Mouse (Mus musculus) spleen, adult 2 months (tissue): ENCODE results near the gene Mthfsd. TPM values are rescaled to one million over a fixed set of nuclear protein-coding genes. Genes with fewer than 3 reads are reported as not detected.

ENCODE experiments used
- DNase-seq, 2 experiments: peaks; one replicate each; pipeline versions ENCODE4 v3.0.0 to v3.0.0-alpha.2; 2012 to 2021; ENCODE audit warnings: low spot score in 2 of 2, low read depth in 1 of 2
- H3K27ac ChIP-seq: fragments of 200-500 bp; 2 replicates; pipeline ENCODE4 v1.5.1; 2012; ENCODE audit warnings: low read length, inconsistent platforms; ENCODE audit not compliant: insufficient read depth
- H3K27me3 ChIP-seq: fragments of 200-500 bp; 2 replicates; pipeline ENCODE4 v1.6.1; 2012; ENCODE audit warnings: mild to moderate bottlenecking, moderate library complexity, low read length, inconsistent platforms; ENCODE audit not compliant: control insufficient read depth, insufficient read depth
- H3K36me3 ChIP-seq: fragments of 200-500 bp; 2 replicates; pipeline ENCODE4 v1.6.1; 2012; ENCODE audit warnings: mild to moderate bottlenecking, low read length, inconsistent platforms; ENCODE audit not compliant: control insufficient read depth, insufficient read depth
- H3K4me1 ChIP-seq: fragments of 200-500 bp; 2 replicates; pipeline ENCODE4 v1.6.1; 2011; ENCODE audit warnings: inconsistent platforms; ENCODE audit not compliant: control insufficient read depth, insufficient read depth, insufficient read length
- H3K4me3 ChIP-seq: fragments of 200-500 bp; 2 replicates; pipeline ENCODE4 v1.5.1; 2011; ENCODE audit warnings: mild to moderate bottlenecking, inconsistent platforms; ENCODE audit not compliant: insufficient read depth, insufficient read length; ENCODE audit errors: extremely low read depth
- CTCF ChIP-seq: fragments of 200-500 bp; IDR thresholded peaks from 2 replicates; pipeline ENCODE4 v1.5.1; 2011; ENCODE audit warnings: mild to moderate bottlenecking, inconsistent platforms; ENCODE audit not compliant: insufficient read depth, insufficient read length, insufficient replicate concordance; ENCODE audit errors: extremely low read depth
- POLR2A ChIP-seq: fragments of 200-500 bp; IDR thresholded peaks from 2 replicates; pipeline ENCODE4 v1.6.1; 2011; ENCODE audit warnings: low read depth, low read length, inconsistent platforms
- WGBS: fragments of 180-500 bp; shearing (Covaris S2); methylation state at CpG from one replicate; pipeline ENCODE4 v1.1.7; 2018; 5-methylcytosine and 5-hydroxymethylcytosine counted together
- polyA plus RNA-seq: library from polyadenylated mRNA; depleted of rRNA; stranded (reverse); fragments of >200 nt; gene quantifications from 2 replicates; pipeline ENCODE4 v1.2.3, GENCODE M21; 2012

The Mthfsd gene
- polyA plus RNA-seq, 1 experiment = 33.6 TPM

- peaks cover 11% of the 10 kb centered on the region; the same call in 1 of the 2 replicates for H3K4me1 ChIP-seq
- H3K4me3 ChIP-seq = peak overlapping the region; percentile 1; the same call in 1 of the 2 replicates
- peaks cover 39% of the 10 kb centered on the region for H3K27me3 ChIP-seq
- no peak for TF ChIP-seq POLR2A
- no peak for TF ChIP-seq CTCF
- H3K36me3 ChIP-seq = no peaks in the 10 kb centered on the region
- 7% methylated on average over 61 of the region's 62 CpGs for WGBS
- no peak for DNase-seq
- no peak overlapping the region for H3K27ac ChIP-seq
These were observed 9.0 kb upstream of the Mthfsd start for GRCm38 (mm10) chr8:121117186-121117651.

GRCm38 (mm10) chr8:121116591-121117185 lies 8.5 kb upstream of the Mthfsd start:
- no peak for DNase-seq
- peaks cover 11% of the 10 kb centered on the region; the same call in 1 of the 2 replicates for H3K4me1 ChIP-seq
- 11% methylated on average over 55 of the region's 55 CpGs for WGBS
- H3K36me3 ChIP-seq = no peaks in the 10 kb centered on the region
- no peak overlapping the region for H3K27ac ChIP-seq
- TF ChIP-seq CTCF (no peak), POLR2A (no peak)
- peak overlapping the region; percentile 63 for H3K4me3 ChIP-seq
- peaks cover 37% of the 10 kb centered on the region for H3K27me3 ChIP-seq

- Histone ChIP-seq H3K4me3 (peak within 1 kb of the TSS; percentile 63), H3K36me3 (no peaks in the 10 kb centered on the region), H3K27ac (no peak within 1 kb of the TSS), H3K4me1 (peaks cover 15% of the 10 kb centered on the region), H3K27me3 (peaks cover 34% of the 10 kb centered on the region)
- peak; percentile 66 to 75 for DNase-seq
- TF ChIP-seq POLR2A = no peak
- TF ChIP-seq CTCF = no peak
- 4% methylated on average over 25 of the region's 25 CpGs for WGBS
These were observed 7.8 kb upstream of the Mthfsd start, which contains the start of gene Foxc2 for GRCm38 (mm10) chr8:121115948-121116347. TSS of gene Foxc2 (plus strand) at chr8:121116171.

GRCm38 (mm10) chr8:121115136-121115535 lies 6.9 kb upstream of the Mthfsd start:
- Histone ChIP-seq H3K36me3 (no peaks in the 10 kb centered on the region), H3K4me1 (peaks cover 15% of the 10 kb centered on the region), H3K4me3 (no peak overlapping the region), H3K27ac (no peak overlapping the region), H3K27me3 (peaks cover 32% of the 10 kb centered on the region)
- DNase-seq = no peak
- 6% methylated on average over 25 of the region's 25 CpGs for WGBS
- TF ChIP-seq POLR2A = no peak
- no peak for TF ChIP-seq CTCF

- Histone ChIP-seq H3K4me1 (peaks cover 19% of the 10 kb centered on the region), H3K4me3 (no peak overlapping the region), H3K27me3 (peaks cover 29% of the 10 kb centered on the region), H3K36me3 (no peaks in the 10 kb centered on the region), H3K27ac (no peak overlapping the region)
- DNase-seq = peak; percentile 86 to 94
- WGBS = 1% methylated on average over 21 of the region's 21 CpGs
- TF ChIP-seq POLR2A (no peak), CTCF (peak; percentile 96; the same call in 1 of the 2 replicates)
These were observed 5.1 kb upstream of the Mthfsd start for GRCm38 (mm10) chr8:121113261-121113660.

- Histone ChIP-seq H3K36me3 (no peaks in the 10 kb centered on the region), H3K4me1 (peaks cover 11% of the 10 kb centered on the region), H3K27me3 (peaks cover 10% of the 10 kb centered on the region), H3K4me3 (no peak overlapping the region), H3K27ac (peak overlapping the region; percentile 65)
- 40% methylated on average over 7 of the region's 7 CpGs for WGBS
- TF ChIP-seq POLR2A (no peak), CTCF (no peak)
- peak; percentile 35 to 55 for DNase-seq
These were observed 3.1 kb upstream of the Mthfsd start for GRCm38 (mm10) chr8:121111145-121111907.

- 16% methylated on average over 5 of the region's 5 CpGs for WGBS
- Histone ChIP-seq H3K4me3 (peak overlapping the region; percentile 54), H3K4me1 (peaks cover 8% of the 10 kb centered on the region; the same call in 1 of the 2 replicates), H3K27ac (peak overlapping the region; percentile 25), H3K27me3 (no peaks in the 10 kb centered on the region), H3K36me3 (0 out of 2 replicates have a peak, but pooled peaks cover 2% of the 10 kb centered on the region)
- no peak for DNase-seq
- TF ChIP-seq CTCF (no peak), POLR2A (no peak)
These were observed 465 bp upstream of the Mthfsd start for GRCm38 (mm10) chr8:121108657-121109056.
